18 mouse cellular contexts compared by ENCODE assay signal in the genomic region with DNA sequence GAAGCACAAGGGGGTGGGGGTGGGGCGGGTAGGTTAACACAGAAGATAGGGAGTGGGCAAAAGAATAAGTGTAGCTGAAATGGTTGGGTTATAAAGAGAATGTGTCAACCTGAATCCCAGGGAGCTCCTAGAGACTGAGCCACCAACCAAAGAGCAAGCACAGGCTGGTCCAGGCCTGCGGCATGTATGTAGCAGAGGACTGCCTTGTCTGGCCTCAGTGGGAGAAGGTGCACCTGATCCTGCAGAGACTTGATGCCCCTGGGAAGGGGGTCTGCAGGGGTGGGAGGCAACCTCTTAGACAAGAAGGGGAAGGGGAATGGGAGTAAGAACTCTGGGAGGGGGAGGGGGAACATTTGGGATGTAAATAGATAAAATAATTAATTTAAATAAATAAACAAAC.
"Had no signal": no experiment of that assay in that cellular context is flagged by ENCODE, and none has a peak within 500 bp of the region (broad histone marks: within the 10 kb centered on the region; RNA-seq: fewer than 3 reads in every experiment).

No protein-coding gene starts in this region.

- H3K4me1 ChIP-seq: stomach, embryonic 15.5 days had no signal

- H3K4me2 ChIP-seq: kidney, embryonic 15.5 days; lung, embryonic 15.5 days; neural tube, embryonic 12.5 days; stomach, embryonic 15.5 days had no signal

- H3K36me3 ChIP-seq: neural tube, embryonic 12.5 days; stomach, embryonic 15.5 days had no signal

- H3K9me3 ChIP-seq: kidney, embryonic 15.5 days; lung, embryonic 15.5 days; neural tube, embryonic 12.5 days; stomach, embryonic 15.5 days had no signal

- H3K27ac ChIP-seq: kidney, embryonic 15.5 days; left cerebral cortex, adult 2 months; liver, embryonic 14.5 days; lung, embryonic 15.5 days; neural tube, embryonic 12.5 days; stomach, embryonic 15.5 days had no signal

- H3K9ac ChIP-seq: kidney, embryonic 15.5 days; liver, embryonic 14.5 days; lung, embryonic 15.5 days; neural tube, embryonic 12.5 days; stomach, embryonic 15.5 days had no signal

- H3K27me3 ChIP-seq: kidney, embryonic 15.5 days; lung, embryonic 15.5 days; neural tube, embryonic 12.5 days; stomach, embryonic 15.5 days had no signal

- DNase-seq: kidney, adult 8-10 months; kidney, postnatal 10 days; kidney, postnatal 36 days; layer of hippocampus, postnatal 36 days; lung, adult 18-20 months; lung, postnatal 10 days; lung, postnatal 36 days; midbrain, embryonic 14.5 days; retina, postnatal 1 day; right cerebral cortex, postnatal 25 days; spleen, adult 18-20 months; thymus, postnatal 25 days had no signal

- H3K4me3 ChIP-seq: kidney, embryonic 15.5 days; left cerebral cortex, adult 2 months; lung, embryonic 15.5 days; neural tube, embryonic 12.5 days; stomach, embryonic 15.5 days had no signal
